Mouse (Mus musculus) ES-E14 (cell line): ENCODE measurements at regions not wholly inside any gene's neighbourhood (a gene's known extent, or its start where the extent isn't known, plus 50 kb on each side); places are given as distances from the start of the nearest gene placed in this dataset.

Source experiments
- DNase-seq: peaks from one replicate; pipeline ENCODE4 v3.0.0-alpha.2; 2013; ENCODE audit warnings: low read depth, low spot score
- H3K27ac ChIP-seq: 2 replicates; pipeline ENCODE4 v1.5.1; 2012; ENCODE audit warnings: low read depth, mild to moderate bottlenecking, low read length, moderate library complexity, mixed read lengths; ENCODE audit not compliant: poor library complexity, insufficient read depth, severe bottlenecking
- H3K36me3 ChIP-seq: 2 replicates; pipeline ENCODE4 v1.6.1; 2012; ENCODE audit warnings: mild to moderate bottlenecking, low read length, moderate library complexity, mixed read lengths; ENCODE audit not compliant: control insufficient read depth, poor library complexity, insufficient read depth, severe bottlenecking
- H3K4me1 ChIP-seq, 2 experiments: fragments of 150-350 bp in 1 of 2; sonication (generic) in 1 of 2; 2 replicates each; pipeline ENCODE4 v1.6.1; 2012; ENCODE audit warnings: low read length in 2 of 2, mild to moderate bottlenecking in 1 of 2, mixed read lengths in 1 of 2; ENCODE audit not compliant: control insufficient read depth in 2 of 2, insufficient read depth in 2 of 2, poor library complexity in 1 of 2
- H3K4me3 ChIP-seq, 2 experiments: fragments of 150-350 bp in 1 of 2; sonication (generic) in 1 of 2; 2 replicates each; pipeline ENCODE4 v1.5.1; 2012; ENCODE audit warnings: low read length in 2 of 2, low read depth in 1 of 2, mild to moderate bottlenecking in 1 of 2, mixed read lengths in 1 of 2; ENCODE audit not compliant: insufficient read depth in 1 of 2, poor library complexity in 1 of 2, severe bottlenecking in 1 of 2
- H3K9ac ChIP-seq: 2 replicates; pipeline ENCODE4 v1.6.1; 2012; ENCODE audit warnings: low read depth, mild to moderate bottlenecking, low read length, mixed read lengths; ENCODE audit not compliant: poor library complexity, insufficient read depth, severe bottlenecking
- H3K9me3 ChIP-seq: fragments of 150-350 bp; sonication (generic); 2 replicates; pipeline ENCODE4 v1.6.1; 2012; ENCODE audit warnings: low read depth, mild to moderate bottlenecking, low read length; ENCODE audit not compliant: control insufficient read depth, insufficient read depth
- CHD2 ChIP-seq: IDR thresholded peaks from 2 replicates; pipeline ENCODE4 v1.6.1; 2014; ENCODE audit warnings: mild to moderate bottlenecking, low read depth, low read length, inconsistent platforms
- HCFC1 ChIP-seq: IDR thresholded peaks from 2 replicates; pipeline ENCODE4 v1.6.1; 2012; ENCODE audit warnings: low read length, inconsistent platforms, borderline replicate concordance; ENCODE audit not compliant: insufficient read depth
- MAFK ChIP-seq: IDR thresholded peaks from 2 replicates; pipeline ENCODE4 v1.6.1; 2014; ENCODE audit warnings: mild to moderate bottlenecking, low read depth, low read length, inconsistent platforms; ENCODE audit not compliant: insufficient read depth
- ZC3H11A ChIP-seq: IDR thresholded peaks from 2 replicates; pipeline ENCODE4 v1.6.1; 2012; ENCODE audit warnings: low read depth, mild to moderate bottlenecking, inconsistent platforms, low read length, borderline replicate concordance
- ZNF384 ChIP-seq: IDR thresholded peaks from 2 replicates; pipeline ENCODE4 v1.6.1; 2012; ENCODE audit warnings: low read depth, low read length, inconsistent platforms
- in situ Hi-C, 2 experiments: fragments of 600-800 bp; cut with MboI; formaldehyde crosslinking; loops; one replicate each; pipeline ENCODE4 v1.15.1; 2025; ENCODE audit warnings: low sequenced_read_pairs in 2 of 2, inconsistent platforms in 1 of 2; ENCODE audit not compliant: unreplicated experiment in 2 of 2

DNA sequence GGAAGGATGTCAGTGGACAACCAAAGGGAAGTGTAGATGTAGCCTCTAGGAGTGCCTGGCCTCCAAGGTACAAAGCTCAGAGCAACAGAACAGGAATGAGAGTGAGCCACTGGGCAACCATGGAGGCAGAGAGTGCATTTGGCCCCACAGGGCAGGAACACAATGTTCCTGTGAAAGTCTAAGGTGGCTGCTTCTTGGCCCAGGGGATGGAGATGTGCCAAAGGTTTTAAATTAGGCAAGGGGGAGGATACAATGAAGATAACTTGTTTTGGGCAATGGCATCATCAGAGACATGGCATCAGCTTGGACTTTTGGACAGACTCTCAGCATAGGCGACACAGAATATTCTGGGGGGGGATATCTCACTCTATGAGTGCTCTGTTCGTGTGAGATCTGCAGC is 160.3 kb downstream of the En1 start:
- Histone ChIP-seq H3K27ac (no peak overlapping the region), H3K4me1 (peaks cover 4 to 12% of the 10 kb centered on the region in 2 experiments; a peak in 3 of 4 replicates), H3K9ac (no peak overlapping the region), H3K36me3 (no peaks in the 10 kb centered on the region), H3K9me3 (no peaks in the 10 kb centered on the region), H3K4me3 (no peak overlapping the region)
- in situ Hi-C loops: no loop called here
- no peak for TF ChIP-seq HCFC1
- no peak for DNase-seq

DNA sequence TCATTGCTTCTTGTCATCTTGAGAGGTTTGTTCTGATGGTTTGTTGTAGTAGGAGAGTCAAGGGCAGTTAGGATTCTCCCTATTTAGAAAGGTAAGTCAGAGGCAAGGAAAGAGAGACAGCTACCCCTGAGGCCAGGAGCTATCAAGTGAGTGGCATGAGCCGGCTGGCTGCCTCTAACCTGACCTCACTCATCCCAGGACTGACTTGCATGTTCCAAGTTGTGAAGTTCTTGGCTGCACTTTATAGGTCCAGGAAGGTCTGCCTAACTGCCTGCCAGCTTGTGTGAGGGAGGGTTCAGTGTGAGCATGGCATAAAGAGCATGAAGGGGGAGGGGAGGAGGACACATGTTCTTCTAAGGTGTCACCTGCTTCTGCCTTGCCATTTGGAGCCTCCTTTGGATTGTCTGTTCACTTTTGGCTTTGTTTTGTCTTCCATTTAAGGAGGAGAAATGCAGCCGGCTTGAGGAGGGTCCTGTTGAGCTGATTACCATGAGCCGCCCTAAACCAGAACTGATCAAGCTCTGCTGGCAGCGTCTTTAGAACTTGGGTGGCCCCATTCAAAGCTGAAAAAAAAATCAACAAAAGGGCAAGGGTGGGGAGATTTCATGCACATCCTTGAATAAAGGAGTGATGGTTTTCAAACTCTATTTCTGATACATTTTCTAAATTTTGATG is 160.8 kb downstream of the En1 start:
- in situ Hi-C loops: no loop called here
- H3K4me1 ChIP-seq: peaks cover 4 to 10% of the 10 kb centered on the region in 2 experiments; a peak in 3 of 4 replicates
- H3K27ac ChIP-seq: no peak overlapping the region
- TF ChIP-seq ZNF384 (0 out of 2 replicates have a peak, but pooled peaks have one; percentile 44), MAFK (no peak), ZC3H11A (no peak)
- H3K9ac ChIP-seq: no peak overlapping the region
- H3K4me3 ChIP-seq: no peak overlapping the region
- H3K9me3 ChIP-seq: no peaks in the 10 kb centered on the region
- DNase-seq: peak; percentile 50
- no peaks in the 10 kb centered on the region for H3K36me3 ChIP-seq

DNA sequence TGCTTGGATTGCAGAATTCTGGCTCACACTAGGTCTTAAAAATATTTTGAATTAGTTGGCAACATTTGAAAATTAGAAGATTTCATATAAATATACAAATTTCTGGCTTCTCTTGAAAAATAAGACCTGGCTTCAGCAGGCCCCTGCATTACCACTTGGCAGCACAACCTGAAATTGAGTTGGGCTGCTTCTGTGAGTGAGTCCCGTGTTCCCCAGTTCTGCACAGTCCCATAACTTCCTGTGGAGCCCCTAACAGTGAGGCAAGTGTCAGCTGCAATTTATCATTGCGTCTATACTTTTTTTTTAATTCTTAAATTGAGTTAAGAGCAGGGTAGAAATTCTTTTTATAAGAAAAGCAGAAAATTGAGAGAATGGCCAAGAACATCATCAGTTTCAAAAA is 164.8 kb downstream of the En1 start:
- in situ Hi-C loops: no loop called here
- DNase-seq: no peak
- H3K36me3 ChIP-seq: no peaks in the 10 kb centered on the region

DNA sequence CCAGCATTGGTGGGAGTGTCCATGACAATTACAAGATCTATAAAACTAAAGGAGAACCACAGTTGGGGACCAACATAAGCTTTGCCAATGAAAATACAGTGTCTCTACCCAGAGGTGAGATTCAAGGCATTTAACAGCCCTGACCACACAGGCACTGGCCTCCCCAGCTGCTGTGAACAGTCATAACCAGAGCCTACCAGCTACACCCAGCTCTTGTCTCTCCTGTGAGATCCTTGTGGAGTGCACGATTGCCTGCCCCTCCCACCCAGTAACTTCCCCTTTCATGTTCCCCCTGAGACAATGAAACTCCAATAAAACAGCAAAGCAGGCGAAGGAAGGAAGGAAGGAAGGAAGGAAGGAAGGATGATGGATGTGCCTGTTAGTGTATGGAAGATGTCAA is 169.1 kb downstream of the En1 start:
- Histone ChIP-seq H3K9ac (no peak overlapping the region), H3K4me1 (no peaks in the 10 kb centered on the region; a peak in 1 of 4 replicates), H3K4me3 (no peak overlapping the region), H3K36me3 (no peaks in the 10 kb centered on the region), H3K9me3 (no peaks in the 10 kb centered on the region), H3K27ac (no peak overlapping the region)
- TF ChIP-seq ZC3H11A (no peak), HCFC1 (no peak), ZNF384 (no peak), MAFK (no peak), CHD2 (no peak)
- no peak for DNase-seq
- in situ Hi-C loops: no loop called here

More for the DNA sequence above, 164.8 kb downstream of the En1 start:
- H3K9ac ChIP-seq: no peak overlapping the region
- no peaks in the 10 kb centered on the region for H3K9me3 ChIP-seq
- H3K4me1 ChIP-seq: peaks cover 3 to 4% of the 10 kb centered on the region in 2 experiments; a peak in 3 of 4 replicates
- H3K27ac ChIP-seq: no peak overlapping the region
- H3K4me3 ChIP-seq: no peak overlapping the region
- TF ChIP-seq HCFC1 (no peak), ZNF384 (no peak), CHD2 (no peak), MAFK (no peak), ZC3H11A (no peak)

DNA sequence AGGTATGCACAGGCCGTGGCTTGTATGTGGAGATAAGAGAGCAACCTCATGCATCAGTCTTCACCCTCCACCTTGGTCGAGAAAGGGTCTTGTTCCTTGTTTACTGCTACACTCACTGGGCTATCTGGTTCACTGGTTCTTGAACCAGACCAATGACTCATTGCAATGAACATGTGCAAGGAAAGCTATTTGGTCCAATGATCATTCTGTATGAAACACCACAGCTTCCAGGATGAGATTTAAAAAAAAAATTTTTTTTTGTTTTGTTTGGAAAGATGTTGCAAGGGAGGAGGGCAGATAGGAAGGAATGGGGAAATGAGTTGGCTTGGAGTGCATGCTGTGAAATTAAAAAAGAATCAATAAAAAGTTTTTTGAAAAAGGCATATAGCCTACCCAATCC is 174.7 kb downstream of the En1 start:
- in situ Hi-C loops: no loop called here
- Histone ChIP-seq H3K4me1 (no peaks in the 10 kb centered on the region), H3K36me3 (no peaks in the 10 kb centered on the region), H3K27ac (no peak overlapping the region), H3K4me3 (no peak overlapping the region), H3K9me3 (no peaks in the 10 kb centered on the region), H3K9ac (no peak overlapping the region)
- no peak for TF ChIP-seq HCFC1
- no peak for TF ChIP-seq MAFK
- no peak for TF ChIP-seq ZC3H11A
- TF ChIP-seq ZNF384: no peak
- no peak for TF ChIP-seq CHD2
- DNase-seq: no peak
